Mouse (Mus musculus): ENCODE data around the gene Plxna2.

The Plxna2 gene

DNA sequence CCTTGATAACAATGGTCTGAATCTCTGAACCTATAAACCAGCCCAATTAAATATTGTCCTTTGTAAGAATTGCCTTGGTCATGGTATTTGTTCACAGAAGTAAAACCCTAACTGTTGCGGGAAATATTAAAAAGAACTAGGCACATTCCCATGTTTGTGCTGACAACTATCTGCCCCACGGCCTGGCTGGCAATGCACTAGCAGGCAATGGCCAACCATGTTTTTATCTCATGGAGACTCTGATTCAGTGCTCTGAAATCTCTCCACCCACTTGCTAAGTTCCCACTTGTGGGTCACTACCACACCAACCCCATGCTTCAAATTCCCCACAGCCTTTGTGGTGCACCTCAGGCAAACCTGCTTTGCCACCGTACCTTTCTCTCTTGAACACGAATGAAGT is 202.9 kb downstream of the Plxna2 start:
- DNase-seq (ENCODE audit: low spot score in 2 of 2), result no peak

DNA sequence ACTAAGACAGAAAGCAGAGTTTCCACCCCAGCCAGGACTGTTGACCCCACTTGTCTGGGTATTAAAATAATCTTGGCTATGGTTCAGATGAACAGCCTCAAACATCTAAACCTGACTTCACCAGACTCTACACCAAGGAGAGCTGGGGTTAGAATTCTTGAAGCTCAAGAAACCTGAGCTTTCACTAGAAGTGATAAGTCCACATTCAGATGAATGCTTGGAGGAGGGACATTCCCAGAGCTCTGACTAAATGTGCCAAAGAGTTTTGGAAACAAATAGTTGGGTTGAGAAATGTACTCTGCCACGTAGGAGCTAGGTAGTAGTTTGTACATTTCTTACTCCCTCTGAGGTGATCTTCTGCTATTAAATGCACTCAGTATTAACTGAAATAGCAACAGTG is 203.7 kb downstream of the Plxna2 start:
- DNase-seq (ENCODE audit: low spot score in 2 of 2), result no peak

DNA sequence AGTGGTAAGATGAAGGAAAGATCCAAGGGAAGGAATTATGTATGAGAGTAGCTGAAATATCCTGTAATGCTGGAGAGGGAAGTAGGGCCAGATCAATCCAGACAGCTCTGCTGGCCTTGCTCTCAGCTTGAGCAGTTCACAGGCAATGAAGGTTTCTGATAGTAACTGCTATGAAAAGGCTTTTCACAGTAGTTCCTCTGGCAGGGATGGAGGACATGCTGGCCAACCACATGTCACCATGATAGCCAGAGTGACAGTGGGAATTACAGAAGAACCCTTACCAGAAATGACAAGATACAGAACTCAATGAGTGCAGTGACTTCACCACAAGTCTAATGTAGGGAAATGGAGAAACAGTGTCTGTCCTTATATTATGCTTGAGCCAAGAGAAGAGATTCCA is 210.3 kb downstream of the Plxna2 start:
- DNase-seq (ENCODE audit: low spot score in 2 of 2), result no peak

DNA sequence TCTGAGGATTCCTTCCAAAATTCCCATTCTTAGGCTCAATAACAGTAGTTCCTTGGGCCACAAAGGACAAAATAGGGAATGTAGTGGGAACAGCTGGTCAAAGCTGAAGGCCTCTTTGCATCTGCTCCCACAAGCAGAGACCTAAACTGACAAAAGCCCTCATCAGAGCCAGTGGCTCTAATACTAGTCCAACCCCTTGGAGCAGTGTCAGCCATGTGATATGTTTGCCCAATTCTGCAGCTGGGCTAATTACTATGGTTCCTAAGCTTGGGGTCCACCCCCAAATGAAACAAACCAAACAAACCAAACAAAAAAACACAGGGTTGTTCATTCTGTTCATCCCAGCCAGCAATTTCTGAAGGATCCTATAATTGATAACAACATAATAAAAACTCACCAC is 217.2 kb downstream of the Plxna2 start:
- DNase-seq (ENCODE audit: low spot score in 2 of 2), result peak; percentile 27 to 35

DNA sequence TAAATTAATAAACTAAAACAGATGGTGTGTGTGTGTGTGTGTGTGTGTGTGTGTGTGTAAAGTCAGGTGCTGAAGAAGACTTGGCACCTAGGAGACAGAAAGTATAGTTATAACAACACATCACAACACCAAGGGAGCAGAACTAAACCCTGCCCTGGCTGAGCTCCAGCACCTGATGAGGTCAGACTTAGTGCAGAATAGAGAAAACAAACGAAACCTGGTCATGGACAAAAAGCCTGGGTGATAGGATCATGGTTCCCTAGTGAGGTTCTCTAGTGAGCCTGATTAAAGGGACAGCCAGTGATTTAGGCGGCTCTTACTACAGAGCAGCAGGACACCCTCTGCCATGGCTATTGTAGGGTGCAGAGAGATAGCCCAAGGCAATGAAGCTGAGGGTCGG is 218.2 kb downstream of the Plxna2 start:
- no peak for DNase-seq (ENCODE audit: low spot score in 2 of 2)

DNA sequence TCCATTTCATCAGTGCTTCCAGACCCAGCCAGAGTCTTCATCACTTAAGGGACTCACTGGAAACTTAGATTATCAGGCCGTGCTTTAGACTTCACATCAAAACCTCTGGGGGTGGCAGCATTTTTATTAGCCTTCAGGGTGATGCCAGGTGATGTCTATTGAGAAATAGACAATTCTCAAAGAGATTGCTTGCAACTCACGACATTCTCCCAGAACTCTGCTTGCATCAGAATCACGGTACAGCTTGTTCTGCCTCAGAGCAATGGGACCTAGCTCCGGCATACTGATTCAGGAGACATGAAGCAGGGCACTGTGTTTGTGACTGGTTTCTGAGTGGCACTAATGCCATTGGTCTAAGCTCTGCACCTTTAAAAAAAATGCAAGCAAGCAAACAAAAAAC is 218.7 kb downstream of the Plxna2 start:
- no peak for DNase-seq (ENCODE audit: low spot score in 2 of 2)

DNA sequence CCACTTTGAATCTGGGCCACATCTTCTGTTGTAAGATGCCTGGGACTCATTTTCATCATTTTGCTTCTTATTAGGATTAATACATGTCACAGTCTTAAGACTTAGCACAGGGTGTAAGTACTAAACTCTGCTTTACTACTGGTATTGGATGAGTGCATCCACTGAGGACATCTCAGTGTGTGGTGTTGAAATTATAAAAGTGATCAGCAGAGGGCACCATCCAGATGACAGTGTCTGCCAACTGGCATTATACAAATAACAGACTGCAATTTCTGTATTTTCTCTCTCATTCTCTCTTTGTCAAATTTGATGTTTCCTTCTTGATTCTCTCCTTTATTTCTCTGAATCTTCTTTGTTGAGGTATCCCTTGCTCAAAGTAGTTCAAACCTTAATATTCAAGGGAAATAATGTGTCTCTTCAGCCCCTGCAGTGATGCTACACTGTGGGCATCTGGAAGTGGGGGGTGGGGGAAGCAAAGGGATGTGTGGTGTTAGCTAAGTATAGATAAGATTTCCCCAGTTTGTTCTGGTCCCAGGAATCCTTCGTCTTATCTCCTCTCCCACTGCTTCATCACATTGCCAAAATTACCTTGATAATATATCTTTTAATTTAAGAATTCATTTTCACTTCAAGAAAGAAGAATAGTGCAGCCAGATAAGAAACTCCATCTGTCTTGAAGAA is 221.4 kb downstream of the Plxna2 start:
- DNase-seq (ENCODE audit: low spot score in 2 of 2), result peak in 1 of 2 experiments; percentile 38

DNA sequence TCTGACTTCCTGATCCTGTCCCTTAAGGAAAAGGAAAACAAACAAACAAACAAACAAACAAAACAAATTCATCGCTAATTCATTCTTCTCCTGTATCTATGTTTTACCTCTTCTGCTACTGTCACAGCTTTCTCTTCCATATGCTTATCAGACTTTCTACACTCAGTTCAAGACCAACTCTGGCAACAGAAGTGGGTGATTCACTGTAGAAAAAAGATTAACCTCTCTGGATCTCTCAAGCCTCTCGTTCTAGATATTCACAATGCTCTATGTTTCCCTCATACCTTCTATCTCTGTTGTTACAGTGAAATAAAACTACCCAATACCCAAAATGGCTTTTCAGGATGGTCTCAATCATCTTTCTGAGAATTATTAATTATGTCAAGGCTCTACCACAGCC is 225.0 kb downstream of the Plxna2 start:
- no peak for DNase-seq (ENCODE audit: low spot score in 2 of 2)

DNA sequence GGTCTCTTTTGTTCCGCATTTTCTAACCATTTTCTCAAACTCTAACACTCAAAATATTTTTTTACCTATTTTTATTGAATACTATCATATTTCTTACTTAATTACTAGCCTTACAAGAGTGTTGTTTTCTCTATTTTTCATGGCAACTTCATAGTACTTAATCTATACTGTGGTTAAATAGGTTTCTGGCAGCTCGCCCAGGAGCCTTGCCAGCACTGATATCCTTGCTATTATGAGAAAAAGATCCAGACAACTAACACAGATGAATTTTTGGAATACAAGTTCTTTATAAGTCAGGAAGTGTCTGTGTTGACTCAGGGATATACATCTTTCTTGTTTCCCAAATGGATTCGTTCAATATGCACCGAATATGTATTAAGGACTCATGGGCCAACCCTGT is 229.0 kb downstream of the Plxna2 start:
- no peak for DNase-seq (ENCODE audit: low spot score in 2 of 2)

DNA sequence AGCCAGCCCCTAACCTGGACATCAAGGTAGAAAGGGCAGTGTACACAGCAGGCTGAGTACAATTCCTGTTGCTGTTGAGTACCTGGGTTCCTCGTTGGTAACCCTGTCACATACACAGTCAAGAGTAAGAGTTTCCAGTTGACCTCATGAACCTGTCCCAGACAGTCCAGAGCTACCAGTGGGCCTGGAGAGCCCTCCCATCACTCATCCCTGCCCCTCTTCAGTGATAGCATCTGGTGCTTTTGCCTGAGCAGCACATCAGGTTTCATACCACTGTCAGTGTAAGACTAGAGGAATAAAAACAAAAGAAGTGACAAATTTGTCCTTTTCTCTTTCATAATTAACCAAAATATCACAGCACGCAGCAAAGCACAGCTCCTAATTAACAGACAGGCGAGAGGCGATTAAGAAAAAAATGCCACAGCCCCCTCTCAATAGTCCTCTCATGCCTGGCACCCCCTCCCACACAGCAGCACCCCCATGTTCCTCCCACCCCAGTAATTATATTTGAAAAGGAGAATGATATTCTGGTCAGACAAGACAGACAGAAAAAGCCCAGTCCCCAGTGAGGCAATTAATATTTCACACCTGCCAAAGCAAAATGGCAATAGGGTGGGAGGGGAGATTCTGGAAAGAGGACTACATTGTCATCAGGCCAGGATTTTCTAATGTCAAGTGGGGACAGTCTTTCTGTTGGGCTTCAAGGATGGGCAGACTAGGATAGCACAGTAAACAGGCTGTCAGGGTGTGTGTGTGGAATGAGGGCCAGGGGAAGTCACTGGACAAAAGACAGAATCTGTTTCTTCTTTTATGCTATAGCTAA is 233.4 kb downstream of the Plxna2 start:
- DNase-seq (ENCODE audit: low spot score in 2 of 2), result no peak

DNA sequence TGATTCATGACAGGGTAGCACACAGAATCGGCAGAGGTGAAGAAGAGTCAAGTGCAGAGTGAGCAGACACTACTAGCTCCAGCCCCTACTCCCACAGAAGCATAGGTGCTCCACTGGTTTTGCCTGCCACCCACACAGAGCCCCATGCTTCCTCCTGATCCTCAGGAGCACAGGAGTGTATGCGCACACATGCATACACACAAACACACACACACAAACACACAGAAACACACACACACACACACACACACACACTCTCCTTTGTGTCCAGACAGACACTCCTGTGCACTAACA is 234.0 kb downstream of the Plxna2 start:
- DNase-seq (ENCODE audit: low spot score in 2 of 2), result no peak
